Mouse (Mus musculus) megakaryocyte progenitor cell, adult 5-6 weeks (primary cell): ENCODE results near the gene Abcc3. TPM values are rescaled to one million over a fixed set of nuclear protein-coding genes. Genes with fewer than 3 reads are reported as not detected.
A peak's percentile ranks its signal among the peaks of the same experiment; 100 is the strongest.

Experiments
- ATAC-seq: replicated peaks from 2 replicates; pipeline ENCODE4 v1.8.0; 2016; ENCODE audit warnings: mild to moderate bottlenecking, moderate TSS enrichment, inconsistent platforms; ENCODE audit not compliant: poor library complexity
- total RNA-seq, 2 experiments: library from RNA; stranded (forward) in 1 of 2; stranded (reverse) in 1 of 2; fragments of 157-497, 149-512 nt in 1 of 2; fragments of 200-1000 nt in 1 of 2; gene quantifications; 2 replicates each; pipeline versions ENCODE4 v1.2.3 to v1.2.4; 2015 to 2017

Gene Abcc3
- total RNA-seq, 2 experiments from 2014 or later: 0.07 TPM; not detected in 1

DNA sequence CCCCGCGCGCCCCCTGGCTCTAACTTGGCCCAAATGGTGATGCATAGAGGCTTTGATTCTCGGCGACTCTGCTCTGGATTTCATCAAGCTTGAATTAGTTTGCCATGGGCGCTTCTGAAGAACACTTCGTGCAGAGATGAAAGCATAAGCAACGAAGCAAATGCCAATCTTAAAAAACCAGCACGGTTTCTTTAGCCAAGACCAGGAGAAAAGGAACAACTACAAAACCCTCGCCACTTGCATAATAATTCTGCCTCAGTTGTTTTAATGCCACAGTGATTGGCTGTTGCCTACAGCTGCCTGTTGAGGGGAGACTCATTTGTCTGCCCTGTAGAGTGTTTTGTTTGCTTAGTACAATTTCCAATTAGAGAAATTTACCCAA lies 64.2 kb downstream of the Abcc3 start:
- ATAC-seq: no peak

DNA sequence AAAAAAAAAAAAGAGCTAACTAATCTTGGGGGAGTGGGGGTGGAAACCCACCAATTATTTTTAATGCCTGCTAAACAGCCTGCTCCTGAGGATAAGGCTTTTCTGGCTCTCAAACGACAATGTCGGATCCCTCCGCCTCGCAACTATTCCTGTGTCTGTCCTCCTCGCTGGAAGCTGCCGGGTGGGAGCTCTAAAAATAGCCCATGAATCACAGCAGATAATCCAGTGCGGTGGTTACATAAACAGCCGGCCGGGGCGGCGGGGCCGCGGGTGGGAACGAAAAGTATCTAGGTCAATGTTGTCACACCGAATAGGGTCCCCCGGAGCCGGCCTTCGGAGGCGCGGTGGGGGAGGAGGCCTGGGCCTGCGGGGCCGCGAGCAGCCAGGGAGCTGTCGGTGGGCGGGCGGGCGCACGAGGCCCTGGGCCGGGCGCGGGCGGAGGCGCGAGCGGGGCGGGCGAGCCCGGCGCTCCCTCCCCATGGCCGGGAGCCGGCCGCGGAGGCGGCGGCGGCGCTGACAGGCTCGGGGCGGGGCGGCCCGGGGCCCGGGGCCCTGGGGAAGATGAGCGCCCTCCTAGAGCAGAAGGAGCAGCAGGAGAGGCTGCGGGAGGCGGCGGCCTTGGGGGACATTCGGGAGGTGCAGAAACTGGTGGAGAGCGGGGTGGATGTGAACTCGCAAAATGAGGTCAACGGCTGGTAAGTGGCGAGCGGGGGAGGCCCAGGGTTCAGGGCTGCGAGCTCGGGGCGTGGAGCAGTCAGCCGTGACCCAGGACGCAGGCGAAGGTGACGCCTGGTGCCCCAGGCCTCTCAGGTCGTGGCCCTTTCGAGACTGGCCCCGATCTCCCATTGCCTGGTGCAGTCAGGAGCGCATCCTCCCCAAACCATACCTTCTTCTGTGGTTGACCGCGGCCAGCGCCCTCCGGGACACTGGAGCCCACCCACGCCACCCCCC lies 64.8 kb downstream of the Abcc3 start, which contains the start of gene Ankrd40:
Gene Ankrd40, plus strand, starts transcription at position 309 of the 951 bp plus-strand sequence.
- ATAC-seq: peak; percentile 94

DNA sequence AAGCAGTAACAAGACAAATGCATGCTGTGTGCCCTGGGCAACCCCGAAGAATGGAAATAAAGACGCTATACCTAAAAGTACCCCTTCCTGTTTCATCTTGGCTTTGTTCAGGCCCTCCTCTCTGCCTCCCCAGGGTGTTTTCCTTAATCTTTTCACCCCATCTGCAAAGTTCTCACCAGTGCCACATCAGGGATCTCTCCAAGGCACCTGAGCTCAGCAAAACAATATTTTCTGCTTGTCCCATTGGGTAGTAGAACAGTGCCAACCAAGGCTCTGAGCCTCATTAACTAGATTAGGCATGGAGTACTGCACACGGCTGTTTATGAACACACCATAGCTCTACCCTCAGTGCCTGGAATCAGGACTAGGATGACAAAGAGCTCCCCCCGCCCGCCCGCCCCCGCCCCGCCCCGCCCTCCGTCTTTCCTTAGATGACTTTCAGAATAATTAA lies 65.8 kb downstream of the Abcc3 start:
- no peak for ATAC-seq

DNA sequence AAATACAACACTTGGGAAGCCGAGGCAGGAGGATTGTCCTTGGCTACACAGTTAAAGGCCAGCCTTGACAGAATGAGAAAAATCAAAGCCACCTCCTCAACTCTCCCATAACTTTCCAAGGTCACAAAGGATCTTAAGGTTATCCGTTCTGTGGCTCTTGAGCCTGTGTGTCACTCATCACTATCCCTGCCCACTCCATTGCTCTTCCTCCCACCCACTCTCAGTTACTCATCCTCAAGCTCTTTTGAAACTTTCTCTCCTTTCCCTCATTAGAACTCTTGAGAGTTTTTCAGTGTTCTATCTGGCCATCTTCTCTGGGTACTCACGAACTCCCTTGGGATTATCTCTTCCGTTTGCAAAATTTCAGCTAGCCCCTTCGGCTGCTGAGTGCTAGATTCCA lies 68.2 kb downstream of the Abcc3 start:
- no peak for ATAC-seq

DNA sequence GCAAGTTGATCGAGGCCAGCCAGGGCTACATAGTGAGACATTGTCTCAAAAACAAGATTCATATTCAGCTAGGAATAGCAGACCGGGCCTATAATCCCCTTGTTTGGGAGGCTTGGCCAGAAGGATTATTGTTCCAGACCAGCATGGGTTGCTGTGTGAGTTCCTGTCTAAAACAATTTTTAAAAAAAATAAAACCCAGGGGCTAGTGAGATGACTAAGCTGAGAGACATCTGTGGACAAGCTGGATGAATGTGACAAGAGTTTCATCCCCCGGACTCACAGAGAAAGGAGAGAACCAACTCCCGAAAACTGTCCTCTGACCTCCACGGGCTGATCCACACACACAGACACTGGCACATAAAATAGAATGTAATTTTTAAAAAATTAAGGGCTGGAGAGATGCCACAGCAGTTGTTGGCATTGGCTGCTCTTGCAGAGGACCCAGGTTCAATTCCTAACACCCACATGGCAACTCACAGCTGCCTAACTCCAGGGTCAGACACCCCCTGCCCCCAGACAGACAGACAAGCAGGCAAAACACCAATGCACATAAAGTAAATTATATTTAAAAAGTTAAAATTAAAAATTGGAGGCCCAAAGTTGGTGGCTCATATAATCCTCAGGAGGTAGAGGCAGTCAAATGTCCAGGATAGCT lies 69.4 kb downstream of the Abcc3 start:
- no peak for ATAC-seq

DNA sequence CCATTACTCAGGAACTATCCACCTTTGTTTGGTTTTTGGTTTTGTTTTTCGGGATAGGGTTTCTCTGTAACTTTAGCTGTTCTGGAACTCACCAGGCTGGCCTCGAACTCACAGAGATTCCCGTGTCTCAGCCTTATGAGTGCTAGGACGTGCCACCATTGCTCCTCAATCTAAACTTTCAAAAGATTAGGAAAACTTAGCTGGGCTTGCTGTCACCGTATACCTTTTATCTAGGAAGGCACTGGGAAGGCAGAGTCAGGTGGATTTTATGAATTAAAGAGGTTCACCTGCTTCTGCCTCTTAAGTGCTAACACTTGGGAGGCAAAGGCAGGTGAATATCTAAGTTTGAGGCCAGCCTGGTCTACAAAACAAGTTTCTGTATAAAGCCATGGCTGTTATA lies 70.2 kb downstream of the Abcc3 start:
- ATAC-seq: no peak

DNA sequence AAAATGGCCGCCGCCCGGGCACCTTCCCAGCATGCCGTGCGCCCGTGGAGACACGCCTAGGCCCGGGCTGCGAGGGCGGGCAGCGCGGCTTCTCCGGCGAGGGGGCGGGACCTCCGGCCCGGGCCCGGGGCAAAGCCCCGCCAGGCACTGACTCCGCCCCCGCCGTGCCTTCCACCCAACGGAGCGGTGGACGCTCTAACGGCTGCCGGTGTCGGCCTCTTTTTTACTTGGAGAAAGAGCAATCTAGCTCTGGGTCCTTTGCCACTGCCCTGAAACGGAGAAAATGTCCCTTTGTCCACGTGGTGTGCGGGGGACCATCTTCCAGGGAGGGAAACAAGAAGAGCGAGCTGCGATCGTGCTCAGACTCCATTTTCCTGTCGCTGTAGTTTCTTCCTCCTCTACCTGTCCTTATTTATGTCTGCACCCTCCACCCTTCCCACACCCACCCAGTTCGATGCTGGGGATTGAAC lies 70.8 kb downstream of the Abcc3 start, which contains the start of gene Luc7l3:
Gene Luc7l3, minus strand, starts transcription at position 58 of the 470 bp plus-strand sequence.
- peak; percentile 91 for ATAC-seq

DNA sequence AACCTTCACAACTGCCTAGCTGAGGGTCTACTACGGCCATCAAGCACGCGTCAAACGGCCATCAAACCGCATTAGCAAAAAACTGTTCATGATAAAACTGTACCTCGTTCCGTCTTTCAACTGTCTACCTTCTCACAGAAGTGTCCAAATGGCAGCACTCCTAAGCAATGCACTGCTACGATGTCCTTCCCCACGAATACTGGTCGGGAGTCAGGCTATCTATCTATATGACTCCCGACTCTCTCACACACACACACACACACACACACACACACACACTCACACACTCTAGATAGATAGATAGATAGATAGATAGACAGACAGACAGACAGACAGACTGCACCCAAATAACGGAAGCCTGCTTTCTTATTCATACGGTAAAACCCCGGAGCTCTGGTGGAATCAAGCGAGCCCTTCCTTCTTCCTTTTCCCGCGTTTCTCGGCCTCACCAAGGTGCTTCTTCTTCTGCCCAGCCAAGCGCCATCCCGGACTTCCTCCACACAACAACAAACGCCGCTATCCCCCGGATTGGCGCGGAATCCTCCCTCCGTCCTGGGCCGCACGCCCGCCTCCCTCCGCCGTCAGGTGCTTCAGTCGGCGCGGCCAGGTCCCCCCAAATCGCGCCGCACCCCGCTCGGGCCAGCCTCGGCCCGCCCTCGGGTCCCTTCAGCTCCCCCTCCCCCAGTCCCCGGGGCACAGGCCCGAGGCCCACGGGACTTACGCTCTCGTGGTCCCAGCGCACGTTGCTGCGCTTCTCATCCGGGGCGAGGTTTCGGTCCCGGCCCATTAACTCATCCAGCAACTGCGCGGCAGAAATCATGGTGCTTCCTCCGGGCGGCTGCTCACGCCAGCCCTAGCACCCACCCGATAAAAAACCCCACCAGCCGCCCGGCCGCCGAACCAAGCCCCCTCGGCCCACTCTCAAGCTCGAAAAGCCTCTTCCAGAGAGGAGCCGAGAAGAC lies 71.5 kb downstream of the Abcc3 start:
- ATAC-seq: peak; percentile 59

DNA sequence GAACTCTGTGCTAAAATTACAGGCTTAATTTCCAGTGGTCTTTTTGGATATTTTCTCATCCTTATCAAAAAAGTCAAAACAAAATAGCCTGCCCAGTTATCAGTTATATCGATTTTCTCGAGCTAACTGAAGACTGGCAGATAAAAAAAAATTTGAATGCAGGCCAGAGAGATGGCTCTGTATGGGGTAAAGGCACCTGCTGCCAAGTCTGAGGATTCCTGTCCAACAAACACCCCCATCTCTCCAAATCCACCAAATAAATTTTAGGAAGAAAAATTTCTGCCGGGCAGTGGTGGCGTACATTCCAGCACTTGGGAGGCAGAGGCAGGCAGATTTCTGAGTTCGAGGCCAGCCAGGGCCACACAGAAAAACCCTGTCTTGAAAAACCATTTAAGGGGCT lies 74.7 kb downstream of the Abcc3 start:
- no peak for ATAC-seq

DNA sequence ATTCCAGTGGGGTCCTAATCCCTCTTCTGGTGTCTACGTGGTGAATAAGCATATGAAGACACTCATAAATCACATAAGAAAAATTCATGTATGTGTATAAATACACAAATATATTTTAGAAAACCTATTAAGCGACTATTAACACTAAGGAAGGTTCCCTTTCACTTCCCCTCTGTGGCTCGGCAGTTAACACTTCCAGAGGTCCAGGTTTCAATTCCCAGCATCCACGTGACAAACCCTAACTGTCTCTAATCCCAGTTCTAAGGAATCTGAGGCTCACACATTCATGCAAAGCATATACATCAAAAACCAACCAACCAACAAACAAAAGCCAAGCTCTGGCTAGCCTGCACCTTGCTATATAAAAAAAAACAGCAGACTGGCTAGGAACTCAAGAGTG lies 75.3 kb downstream of the Abcc3 start:
- no peak for ATAC-seq

DNA sequence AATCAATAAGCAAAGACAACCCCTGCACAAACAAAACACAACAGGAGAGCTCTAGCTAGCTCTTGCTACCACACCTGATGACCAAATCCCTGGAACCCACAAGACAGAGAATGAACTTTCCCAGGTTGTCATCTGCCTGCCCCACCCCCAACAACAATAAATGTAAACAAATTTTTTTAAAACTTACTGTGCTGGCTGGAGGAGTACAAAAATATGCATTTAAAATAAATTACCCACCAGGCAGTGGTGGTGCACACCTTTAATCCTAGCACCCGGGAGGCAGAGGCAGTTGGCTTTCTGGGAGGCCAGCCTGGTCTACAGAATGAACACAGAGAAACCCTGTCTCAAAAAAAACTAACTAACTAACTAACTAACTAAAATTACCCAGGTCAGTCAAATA lies 75.8 kb downstream of the Abcc3 start:
- ATAC-seq: no peak

DNA sequence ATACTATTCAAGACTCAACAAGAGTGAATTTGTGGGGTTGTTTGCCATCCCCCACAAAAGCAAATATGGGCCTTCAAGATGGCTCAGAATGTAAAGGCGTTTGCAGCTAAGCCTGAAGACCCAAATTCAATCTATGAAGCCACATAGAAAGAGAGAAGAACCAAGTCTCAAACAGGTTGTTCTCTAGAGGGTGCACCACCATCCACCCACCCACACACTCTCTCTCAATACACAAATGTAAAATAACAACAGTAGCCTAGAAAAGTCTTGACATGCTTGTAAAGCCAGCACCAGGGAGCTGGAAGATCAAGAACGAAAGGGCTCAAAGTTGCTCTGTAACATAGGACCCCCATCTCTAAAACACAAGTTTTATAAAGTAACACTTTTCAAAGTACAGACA lies 76.3 kb downstream of the Abcc3 start:
- no peak for ATAC-seq

DNA sequence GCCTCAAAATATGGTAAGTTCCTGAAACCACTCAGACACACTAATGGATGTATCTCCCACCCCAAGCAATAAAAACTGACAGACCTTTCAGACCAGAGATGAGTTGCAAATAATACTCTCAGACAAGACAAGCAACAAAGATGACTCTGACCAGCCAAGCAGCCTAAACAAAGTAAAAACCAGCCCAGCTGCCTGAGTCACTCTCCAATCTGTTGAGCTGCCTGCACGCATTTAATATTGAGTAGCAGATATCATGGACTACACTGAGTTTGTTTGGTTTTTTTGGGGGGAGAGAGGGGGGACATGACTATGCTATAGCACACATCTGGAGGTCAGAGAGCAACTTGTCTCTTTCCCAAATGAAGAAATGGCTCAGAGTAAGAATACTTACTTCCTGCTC lies 77.5 kb downstream of the Abcc3 start:
- no peak for ATAC-seq

DNA sequence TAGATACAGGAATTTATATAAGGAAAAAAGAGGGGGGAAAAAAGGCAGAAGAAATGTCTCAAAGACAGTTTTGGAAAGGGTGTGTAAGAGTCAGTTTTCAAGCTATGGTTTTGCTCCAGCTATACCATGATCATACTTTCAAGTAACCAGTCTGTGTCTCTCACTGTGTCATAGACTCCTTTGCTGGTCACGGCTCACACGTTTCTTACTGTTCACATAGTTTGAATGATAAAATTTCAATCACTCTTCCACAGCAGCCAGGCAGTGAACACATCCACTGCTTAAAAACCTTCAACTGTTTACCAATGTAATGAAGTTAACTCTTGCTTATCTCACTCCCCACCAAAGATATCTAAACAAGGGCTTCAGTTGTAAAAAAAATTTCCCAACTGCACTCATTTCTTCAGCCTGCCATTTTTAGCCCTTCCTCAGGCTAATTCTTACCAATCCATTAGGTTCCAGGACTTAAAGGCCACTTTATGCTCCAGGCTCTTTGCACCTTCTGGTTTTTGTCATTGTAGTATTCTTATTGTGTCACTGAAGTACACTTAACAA lies 78.6 kb downstream of the Abcc3 start:
- peak; percentile 41 for ATAC-seq

DNA sequence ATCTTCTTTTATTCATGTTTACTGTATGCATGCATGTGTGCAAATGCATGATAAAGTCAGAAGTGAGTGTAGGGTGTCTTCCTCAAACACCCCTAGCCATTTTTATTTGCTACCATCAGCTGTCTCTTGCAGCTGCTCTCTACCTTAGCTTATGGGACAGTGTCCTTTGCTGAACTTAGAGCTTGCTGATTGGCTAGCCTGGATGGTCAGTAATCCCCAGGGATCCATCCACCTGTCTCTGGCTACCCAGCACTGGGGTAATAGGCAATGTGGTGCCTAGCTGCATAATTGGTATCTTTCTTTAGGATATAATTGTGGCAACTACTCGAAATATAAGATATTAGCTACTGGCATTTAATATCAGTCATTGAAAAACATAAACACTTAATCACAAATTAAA lies 80.1 kb downstream of the Abcc3 start:
- ATAC-seq: no peak

DNA sequence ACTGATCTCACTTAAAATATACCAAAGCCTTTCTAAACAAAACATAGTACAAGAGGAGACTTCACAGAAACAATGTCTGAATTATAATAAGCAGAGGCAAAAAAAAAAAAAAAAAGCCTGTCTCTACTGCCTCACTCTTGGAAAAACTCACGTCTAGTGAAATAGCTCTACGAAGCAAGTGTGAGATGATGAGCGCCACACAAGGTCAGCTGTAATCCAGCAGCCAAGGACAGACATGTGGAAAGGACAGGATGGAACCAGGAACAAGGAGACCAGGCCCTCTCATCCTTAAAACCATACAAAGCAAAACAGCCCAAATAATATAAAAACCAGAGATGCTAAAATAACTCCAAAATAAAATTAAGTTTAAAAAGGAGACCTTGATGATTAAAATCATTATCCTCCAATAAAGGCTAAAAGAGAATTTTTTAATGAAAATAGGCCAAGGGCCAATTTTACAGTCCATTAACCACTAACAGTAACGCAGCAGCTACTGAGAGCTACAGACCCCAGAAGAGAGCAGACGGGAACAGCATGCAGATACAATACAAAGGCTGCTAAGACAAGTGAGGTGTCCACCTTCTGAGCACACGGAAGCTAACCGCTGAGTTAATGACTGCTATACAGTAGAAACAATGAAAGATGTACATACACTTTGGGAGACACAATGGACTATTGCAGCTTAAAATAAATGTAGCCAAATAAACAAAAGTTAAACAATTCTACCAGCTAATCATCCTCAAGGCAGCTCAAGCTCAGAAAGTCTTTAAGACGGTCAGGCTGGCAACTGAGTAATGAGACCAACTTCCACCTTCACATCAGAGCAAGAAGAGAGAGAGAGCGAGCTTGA lies 97.6 kb downstream of the Abcc3 start:
- ATAC-seq: no peak
